Mouse (Mus musculus) ZHBTc4 (cell line): ENCODE results near the gene Commd9.

Experiments
- DNase-seq: peaks from one replicate; pipeline ENCODE4 v3.0.0-alpha.2; 2011; ENCODE audit warnings: low read depth, low spot score

Gene Commd9

GRCm38 (mm10) chr2:101909326-101910080 lies 23.5 kb downstream of the Commd9 start:
- no peak for DNase-seq

- DNase-seq: no peak
Observed at GRCm38 (mm10) chr2:101918518-101918917, 32.5 kb downstream of the Commd9 start.

DNA sequence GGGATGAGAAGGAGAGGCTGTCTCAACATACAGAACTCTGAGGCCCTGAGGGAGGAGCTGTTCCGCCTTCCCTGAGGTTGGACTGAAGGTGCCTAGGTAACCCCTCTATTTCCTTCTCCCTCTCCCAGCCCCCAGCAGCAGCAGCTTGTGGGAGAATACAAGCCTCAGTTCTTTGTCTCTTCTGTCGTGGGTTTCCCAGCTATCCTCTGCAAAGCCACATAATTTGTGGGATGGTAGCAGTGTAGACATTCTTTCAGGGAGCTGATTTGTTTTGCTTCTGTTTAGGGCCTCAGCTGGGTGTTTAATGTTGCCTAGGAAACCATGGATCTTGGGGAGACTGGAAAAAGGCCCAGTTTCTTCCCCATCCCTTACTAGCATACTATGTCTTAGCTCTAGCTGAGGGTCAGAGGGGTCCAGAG lies 34.1 kb downstream of the Commd9 start:
- no peak for DNase-seq

DNA sequence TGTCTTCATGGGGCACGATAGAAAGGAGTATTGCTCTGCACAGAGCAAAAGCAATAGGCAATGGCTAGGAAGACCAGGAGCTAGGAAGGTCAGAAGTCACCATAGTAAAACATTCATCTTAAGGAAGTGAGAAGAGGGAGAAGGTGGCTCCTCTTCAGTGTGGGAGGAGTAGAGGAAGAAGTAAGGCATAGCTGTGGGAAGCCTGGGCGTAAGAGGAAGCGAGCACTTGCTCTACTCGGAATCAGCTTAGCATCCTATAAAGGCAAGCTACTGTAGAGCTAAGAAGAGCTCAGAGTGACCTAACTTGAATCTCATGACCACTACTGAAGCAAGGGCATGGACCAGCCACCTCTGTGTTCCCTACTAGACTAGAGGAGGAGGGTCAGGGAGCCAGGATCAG lies 36.3 kb downstream of the Commd9 start:
- DNase-seq: no peak

GRCm38 (mm10) chr2:101923181-101923580 lies 37.1 kb downstream of the Commd9 start:
- no peak for DNase-seq

GRCm38 (mm10) chr2:101925183-101925582 lies 39.1 kb downstream of the Commd9 start:
- no peak for DNase-seq

DNA sequence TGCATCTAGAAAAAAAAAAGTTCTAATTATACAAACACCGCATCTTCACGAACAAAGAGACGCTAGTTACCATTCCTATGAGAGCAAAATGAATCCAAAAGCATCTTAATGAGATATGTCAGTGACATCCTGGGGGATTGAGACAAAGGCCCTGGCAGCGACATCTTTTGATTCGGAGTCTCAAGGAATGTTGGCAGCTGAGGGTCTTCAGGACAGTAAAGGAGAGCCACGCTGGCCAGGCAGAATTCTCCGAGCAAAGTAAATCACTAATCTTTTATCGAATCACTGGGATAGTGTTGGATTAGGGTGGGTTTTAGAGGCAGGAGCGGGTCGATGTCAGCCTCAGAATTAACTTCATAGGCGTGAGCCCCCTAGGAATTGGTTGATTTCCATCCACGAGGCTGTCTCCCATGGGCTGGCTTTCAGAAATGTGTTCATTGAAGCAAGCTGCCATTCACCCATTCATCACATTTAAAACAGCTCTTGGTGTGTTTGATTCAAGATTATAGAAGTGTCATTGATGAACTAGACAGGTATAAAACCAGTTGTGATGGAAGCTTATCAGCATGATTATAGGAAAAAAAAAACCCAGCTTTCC lies 39.6 kb downstream of the Commd9 start:
- DNase-seq: no peak

DNA sequence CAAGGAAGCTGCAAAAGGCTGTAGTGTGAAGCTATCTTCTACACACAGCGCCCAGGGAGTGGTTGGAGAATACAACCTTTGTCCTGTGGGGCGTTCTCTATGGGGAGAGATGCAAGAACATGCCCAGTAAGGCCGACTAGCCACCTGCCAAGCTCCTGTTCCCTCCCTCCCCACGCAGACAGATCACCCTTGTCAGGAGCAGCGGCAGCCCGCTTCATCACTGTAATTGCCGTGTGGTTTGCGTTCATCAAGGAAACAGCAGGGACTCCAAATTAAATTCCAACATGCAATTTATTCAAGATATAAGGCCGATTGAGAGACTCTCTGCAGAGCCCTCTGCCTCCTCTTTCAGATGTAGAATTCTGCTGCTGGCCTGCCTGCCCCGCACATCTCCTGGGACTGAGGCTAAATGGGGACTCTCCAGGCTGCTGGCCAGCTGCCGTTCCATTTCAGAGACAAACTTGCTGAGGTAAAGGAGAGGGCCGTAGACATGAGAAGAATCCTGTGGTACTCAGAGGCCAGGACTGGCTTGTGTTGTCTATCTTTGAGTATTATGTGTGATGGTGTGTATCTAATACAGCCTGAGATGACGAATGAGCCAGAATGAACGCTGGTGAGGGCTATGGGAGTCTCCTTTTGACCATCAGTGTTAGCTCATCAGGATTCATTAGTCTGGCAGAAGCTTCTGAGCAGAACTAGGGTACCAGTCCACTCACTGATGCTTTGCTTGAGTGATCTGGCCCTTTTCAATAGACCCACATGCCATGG lies 46.3 kb downstream of the Commd9 start:
- DNase-seq: no peak

- no peak for DNase-seq
Observed at GRCm38 (mm10) chr2:101933301-101933700, 47.3 kb downstream of the Commd9 start.

DNA sequence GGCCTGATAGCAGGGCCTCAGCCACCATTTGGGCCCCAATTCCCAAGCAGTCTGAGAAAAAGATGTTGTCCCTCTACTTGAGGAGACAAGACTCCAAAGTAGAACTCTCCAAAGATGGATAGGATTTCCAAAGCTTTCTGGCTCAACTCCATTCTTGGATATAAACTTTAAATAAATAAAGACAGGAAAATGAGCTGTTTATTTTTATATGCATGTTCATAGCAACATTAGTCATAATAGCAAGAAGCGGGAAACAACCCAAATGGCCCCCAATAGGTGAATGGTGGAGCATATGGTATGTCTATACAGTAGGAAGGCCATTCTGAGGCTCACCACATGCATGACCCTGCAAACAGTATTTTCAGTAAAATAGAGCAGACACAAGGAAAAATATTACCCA lies 49.0 kb downstream of the Commd9 start:
- no peak for DNase-seq

- no peak for DNase-seq
Observed at GRCm38 (mm10) chr2:101950716-101951520, 64.9 kb downstream of the Commd9 start.
